Mouse (Mus musculus): ENCODE results near the gene Olfr93. TPM values are rescaled to one million over a fixed set of nuclear protein-coding genes. Genes with fewer than 3 reads are reported as not detected.

Gene Olfr93
- total and polyA plus RNA-seq, 3 experiments, result not detected

- TF ChIP-seq TCF12 (IDR thresholded peaks at IDR 0.05; ENCODE audit: low read depth, low read length) (no peak), ZKSCAN1 (IDR thresholded peaks at IDR 0.05; ENCODE audit: low read depth, low read length) (no peak)
Measured at GRCm38 (mm10) chr17:37203206-37203916, 42.1 kb upstream of the Olfr93 start (continued).

DNA sequence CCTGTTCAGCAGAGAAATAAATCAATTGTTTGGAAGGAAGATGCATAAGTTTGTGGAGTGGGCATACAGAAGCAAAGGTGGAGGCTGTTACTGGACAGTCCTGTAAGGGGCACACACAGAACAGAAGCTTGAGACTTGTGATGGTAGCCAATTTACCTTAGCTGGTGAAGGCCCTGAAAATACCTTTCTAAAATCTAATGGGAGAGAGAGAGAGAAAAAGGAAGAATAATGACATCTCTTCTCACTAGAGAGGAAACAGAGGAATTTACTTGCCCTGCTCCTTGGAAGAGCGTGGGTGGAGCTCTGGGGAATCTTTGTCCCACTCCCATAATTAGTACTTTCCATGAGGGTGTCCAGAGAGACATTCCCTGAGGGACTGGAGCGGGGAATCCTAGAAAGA lies 39.6 kb upstream of the Olfr93 start, which contains the start of gene Olfr94:
Gene Olfr94, minus strand, starts transcription at position 101 of the 400 bp plus-strand sequence.
- H3K9me3 ChIP-seq (replicated peaks; ENCODE audit: insufficient read depth, low read length), result no peaks in the 10 kb centered on the region
- H3K27ac ChIP-seq (ENCODE audit: control insufficient read depth, low read depth, low read length), result no peak within 1 kb of the TSS
- no peaks in the 10 kb centered on the region; a peak in 2 of 4 replicates for H3K27me3 ChIP-seq (ENCODE audit: control insufficient read depth in 1 of 2, insufficient read depth in 2 of 2, low read length in 2 of 2)
- H3K4me1 ChIP-seq (ENCODE audit: control insufficient read depth in 1 of 2, insufficient read depth in 2 of 2, low read length in 2 of 2), result no peaks in the 10 kb centered on the region
- no peak within 1 kb of the TSS for H3K4me3 ChIP-seq (ENCODE audit: control insufficient read depth in 1 of 2, insufficient read depth in 1 of 2, low read depth in 2 of 2, low read length in 2 of 2)
- no peaks in the 10 kb centered on the region for H3K36me3 ChIP-seq (ENCODE audit: control insufficient read depth in 1 of 2, insufficient read depth in 2 of 2, low read length in 2 of 2)
- TF ChIP-seq ZMIZ1 (IDR thresholded peaks at IDR 0.05; ENCODE audit: low read depth, low read length) (no peak), E2F4 (IDR thresholded peaks at IDR 0.05; ENCODE audit: borderline replicate concordance, low read depth, low read length) (no peak), RAD21 (IDR thresholded peaks at IDR 0.05; ENCODE audit: low read depth, low read length) (no peak), MEF2A (IDR thresholded peaks at IDR 0.05; ENCODE audit: extremely low read depth, insufficient replicate concordance, low read depth, low read length, poor library complexity, severe bottlenecking) (no peak), MAZ (IDR thresholded peaks at IDR 0.05; ENCODE audit: low read depth, low read length) (no peak), NRF1 (IDR thresholded peaks at IDR 0.05; ENCODE audit: insufficient read depth, low read depth, low read length, poor library complexity, severe bottlenecking) (no peak), GATA1 (IDR thresholded peaks at IDR 0.05; ENCODE audit: low read depth, low read length) (no peak)
- no peaks in the 10 kb centered on the region for H3K79me2 ChIP-seq (ENCODE audit: control insufficient read depth, insufficient read depth, low read length, poor library complexity)
- no peak for DNase-seq (ENCODE audit: low read depth, low spot score)
- no peak within 1 kb of the TSS for H3K9ac ChIP-seq (ENCODE audit: control insufficient read depth, low read depth, low read length, poor library complexity, severe bottlenecking)

DNA sequence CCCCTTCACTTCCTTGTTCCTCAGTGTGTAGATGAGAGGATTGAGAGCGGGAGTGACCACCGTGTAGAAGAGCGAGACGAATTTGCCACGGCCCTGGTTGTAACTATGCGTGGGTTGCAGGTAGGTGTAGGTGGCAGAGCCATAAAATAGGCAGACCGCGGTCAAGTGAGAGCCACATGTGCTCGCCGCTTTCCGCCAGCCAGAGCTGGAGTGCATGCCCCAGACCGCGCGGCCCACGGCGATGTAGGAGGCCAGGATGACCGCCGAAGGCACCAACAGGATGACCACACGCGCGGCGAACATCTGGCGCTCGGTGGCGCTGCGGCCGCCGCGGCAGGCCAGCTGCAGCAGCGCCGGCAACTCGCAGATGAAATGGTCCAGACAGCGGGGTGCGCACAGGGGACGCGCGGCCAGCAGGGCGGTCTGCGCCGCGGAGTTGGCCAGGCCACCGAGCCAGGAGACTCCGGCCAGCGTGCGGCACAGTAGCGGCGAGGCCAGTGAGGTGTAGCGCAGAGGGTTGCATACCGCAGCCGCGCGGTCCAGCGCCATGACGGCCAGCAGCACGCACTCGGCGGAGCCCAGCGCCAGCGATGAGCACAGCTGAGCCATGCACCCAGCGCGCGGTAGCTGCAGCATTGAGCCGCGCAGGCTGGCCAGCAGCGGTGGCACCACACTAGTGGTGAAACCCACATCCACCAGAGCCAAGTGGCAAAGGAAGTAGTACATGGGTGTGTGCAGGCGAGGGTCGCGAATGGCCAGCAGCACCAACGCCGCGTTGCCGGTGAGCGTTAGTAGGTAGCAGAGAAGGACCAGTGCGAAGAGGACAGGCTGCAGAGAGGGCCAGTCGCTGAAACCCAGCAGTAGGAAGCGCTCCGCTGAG lies 35.8 kb upstream of the Olfr93 start:
- H3K9me3 ChIP-seq (replicated peaks; ENCODE audit: insufficient read depth, low read length), result no peaks in the 10 kb centered on the region
- H3K27ac ChIP-seq (ENCODE audit: control insufficient read depth, low read depth, low read length), result no peak overlapping the region
- no peaks in the 10 kb centered on the region; a peak in 2 of 4 replicates for H3K27me3 ChIP-seq (ENCODE audit: control insufficient read depth in 1 of 2, insufficient read depth in 2 of 2, low read length in 2 of 2)
- H3K9ac ChIP-seq (ENCODE audit: control insufficient read depth, low read depth, low read length, poor library complexity, severe bottlenecking), result no peak overlapping the region
- no peak for DNase-seq (ENCODE audit: low read depth, low spot score)
- H3K4me3 ChIP-seq (ENCODE audit: control insufficient read depth in 1 of 2, insufficient read depth in 1 of 2, low read depth in 2 of 2, low read length in 2 of 2), result no peak overlapping the region
- TF ChIP-seq MAZ (IDR thresholded peaks at IDR 0.05; ENCODE audit: low read depth, low read length) (no peak), CHD1 (IDR thresholded peaks at IDR 0.05; ENCODE audit: low read depth, low read length) (no peak), RCOR1 (IDR thresholded peaks at IDR 0.05; ENCODE audit: low read depth, low read length) (no peak), MXI1 (IDR thresholded peaks at IDR 0.05; ENCODE audit: low read depth, low read length) (no peak), UBTF (IDR thresholded peaks at IDR 0.05; ENCODE audit: borderline replicate concordance, insufficient read depth, low read depth, low read length) (no peak), USF1 (IDR thresholded peaks at IDR 0.05; ENCODE audit: low read depth, low read length) (no peak), USF2 (IDR thresholded peaks at IDR 0.05; ENCODE audit: borderline replicate concordance in 1 of 2, insufficient read depth in 1 of 2, low read depth in 1 of 2, low read length in 2 of 2) (no peak), RAD21 (IDR thresholded peaks at IDR 0.05; ENCODE audit: low read depth, low read length) (no peak), POLR2AphosphoS5 (IDR thresholded peaks at IDR 0.05; ENCODE audit: borderline replicate concordance, low read depth, low read length) (no peak), BHLHE40 (IDR thresholded peaks at IDR 0.05; ENCODE audit: borderline replicate concordance, low read depth, low read length) (no peak), SIN3A (IDR thresholded peaks at IDR 0.05; ENCODE audit: low read length) (no peak), E2F4 (IDR thresholded peaks at IDR 0.05; ENCODE audit: borderline replicate concordance, low read depth, low read length) (no peak), NELFE (IDR thresholded peaks at IDR 0.05; ENCODE audit: low read depth, low read length) (no peak), ZMIZ1 (IDR thresholded peaks at IDR 0.05; ENCODE audit: low read depth, low read length) (no peak), POLR2AphosphoS2 (IDR thresholded peaks at IDR 0.05; ENCODE audit: low read length) (no peak), HCFC1 (IDR thresholded peaks at IDR 0.05; ENCODE audit: low read depth, low read length) (no peak)
- H3K79me2 ChIP-seq (ENCODE audit: control insufficient read depth, insufficient read depth, low read length, poor library complexity), result no peaks in the 10 kb centered on the region
- no peaks in the 10 kb centered on the region for H3K36me3 ChIP-seq (ENCODE audit: control insufficient read depth in 1 of 2, insufficient read depth in 2 of 2, low read length in 2 of 2)
- H3K4me1 ChIP-seq (ENCODE audit: control insufficient read depth in 1 of 2, insufficient read depth in 2 of 2, low read length in 2 of 2), result no peaks in the 10 kb centered on the region

Measured in MEL (cell line).